Mouse (Mus musculus): Measurements from ENCODE around the gene Dcaf1.

The Dcaf1 gene

GRCm38 (mm10) chr9:106906597-106906996, 84.9 kb downstream of the Dcaf1 start:
- no peak for DNase-seq (ENCODE audit: low spot score in 2 of 2)

GRCm38 (mm10) chr9:106908174-106908573, 86.5 kb downstream of the Dcaf1 start:
- no peak for DNase-seq (ENCODE audit: low spot score in 2 of 2)

GRCm38 (mm10) chr9:106908715-106909114, 87.0 kb downstream of the Dcaf1 start:
- no peak for DNase-seq (ENCODE audit: low spot score in 2 of 2)

- DNase-seq (ENCODE audit: low spot score in 2 of 2): no peak
These were observed 90.0 kb downstream of the Dcaf1 start for GRCm38 (mm10) chr9:106911624-106912023.

- DNase-seq (ENCODE audit: low spot score in 2 of 2): no peak
These were observed 92.1 kb downstream of the Dcaf1 start for GRCm38 (mm10) chr9:106913759-106914158.

GRCm38 (mm10) chr9:106914878-106915277, 93.2 kb downstream of the Dcaf1 start:
- no peak for DNase-seq (ENCODE audit: low spot score in 2 of 2)
